Mouse (Mus musculus) kidney, postnatal 25 days (tissue): ENCODE results near the gene Lhx9.

Experiments
- DNase-seq, 2 experiments: peaks; one replicate each; pipeline ENCODE4 v3.0.0; 2021; ENCODE audit warnings: mixed read lengths in 2 of 2

Gene Lhx9

DNA sequence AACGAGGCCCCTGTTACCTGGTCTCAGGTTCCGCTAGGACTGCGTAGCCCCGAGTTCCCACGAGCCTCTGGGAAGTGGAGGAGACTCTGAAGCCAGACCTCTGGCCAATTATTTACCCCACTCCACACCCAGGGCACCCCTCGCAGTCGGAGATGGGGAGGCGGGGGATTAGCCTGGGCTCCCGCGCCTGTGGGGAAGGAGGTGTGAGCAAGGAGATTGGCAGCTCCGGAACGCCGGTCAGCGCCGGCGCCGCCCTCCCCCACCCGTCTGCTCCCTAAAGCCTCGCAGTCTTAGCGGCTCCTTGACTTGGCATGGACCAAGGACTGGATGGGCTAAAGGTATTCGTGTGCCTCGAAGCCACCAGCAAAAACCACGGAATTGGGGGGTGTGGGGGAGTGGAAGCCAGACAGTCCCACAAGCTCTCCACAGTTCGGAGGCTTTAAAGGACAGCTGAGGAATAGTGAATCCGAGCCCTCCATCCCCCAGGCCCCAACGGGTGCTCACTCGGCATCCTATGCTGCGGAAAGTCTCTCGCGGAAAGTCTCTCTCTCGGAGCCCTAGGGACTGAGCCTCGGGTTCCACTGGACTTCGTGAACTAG, at the start of gene Lhx9:
Lhx9 (minus strand) TSS at position 67 of the 599 bp plus-strand sequence.
- DNase-seq, result peak in 1 of 2 experiments; percentile 52

DNA sequence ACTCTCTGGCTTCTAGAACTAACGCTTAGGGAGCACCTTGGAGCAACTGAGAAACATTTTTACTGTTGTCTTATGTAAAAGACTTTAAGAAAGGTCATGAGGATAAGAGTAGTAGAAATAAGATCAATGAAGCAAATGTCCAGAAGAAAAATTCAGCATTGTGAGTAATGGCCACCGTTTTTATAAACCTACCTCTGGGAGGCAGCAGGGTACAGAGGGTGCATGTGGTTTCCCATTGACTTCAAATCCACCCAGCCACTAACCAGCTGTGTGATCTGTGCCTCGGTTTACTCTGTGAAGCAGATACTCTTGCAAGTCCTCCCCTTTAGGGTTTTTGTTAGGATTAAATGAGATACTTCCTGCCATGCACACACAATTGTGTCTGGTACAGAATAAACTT, 47.7 kb upstream of the Lhx9 start:
- DNase-seq, result no peak

DNA sequence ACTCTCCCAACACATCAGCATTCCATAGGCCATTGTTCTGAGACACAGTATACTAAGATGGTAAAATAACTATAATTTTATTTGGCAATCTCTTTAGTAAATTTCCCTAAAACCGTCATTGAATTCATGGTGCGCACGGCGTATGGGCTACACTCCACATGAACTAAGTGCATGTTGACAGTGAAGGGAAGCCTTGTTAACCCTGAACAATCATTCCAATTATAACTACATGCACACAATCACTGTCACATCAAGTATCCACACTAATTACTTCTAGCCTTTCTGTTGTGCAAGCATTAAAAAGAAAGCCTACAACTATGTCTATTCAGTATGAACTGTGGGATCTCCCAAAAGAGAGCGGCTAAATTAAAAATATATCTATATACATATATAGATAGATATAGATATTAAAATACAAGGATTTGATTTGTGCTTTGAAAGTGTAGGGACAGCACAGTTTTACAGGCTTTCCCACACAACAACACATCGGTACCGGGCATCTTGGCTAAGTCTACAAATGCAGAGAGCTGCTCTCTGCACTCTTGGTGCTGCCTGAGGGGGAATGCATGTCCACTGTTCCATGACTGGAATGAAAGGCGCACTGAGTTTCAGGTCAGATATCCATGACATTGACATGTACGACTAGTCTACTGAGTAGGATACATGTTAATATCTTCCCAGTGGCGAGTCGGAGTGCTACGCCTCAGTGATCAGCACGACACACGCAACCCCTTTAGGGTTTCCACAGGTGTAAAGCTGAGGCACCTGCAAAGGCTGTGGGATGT, 29.3 kb upstream of the Lhx9 start:
- no peak for DNase-seq

DNA sequence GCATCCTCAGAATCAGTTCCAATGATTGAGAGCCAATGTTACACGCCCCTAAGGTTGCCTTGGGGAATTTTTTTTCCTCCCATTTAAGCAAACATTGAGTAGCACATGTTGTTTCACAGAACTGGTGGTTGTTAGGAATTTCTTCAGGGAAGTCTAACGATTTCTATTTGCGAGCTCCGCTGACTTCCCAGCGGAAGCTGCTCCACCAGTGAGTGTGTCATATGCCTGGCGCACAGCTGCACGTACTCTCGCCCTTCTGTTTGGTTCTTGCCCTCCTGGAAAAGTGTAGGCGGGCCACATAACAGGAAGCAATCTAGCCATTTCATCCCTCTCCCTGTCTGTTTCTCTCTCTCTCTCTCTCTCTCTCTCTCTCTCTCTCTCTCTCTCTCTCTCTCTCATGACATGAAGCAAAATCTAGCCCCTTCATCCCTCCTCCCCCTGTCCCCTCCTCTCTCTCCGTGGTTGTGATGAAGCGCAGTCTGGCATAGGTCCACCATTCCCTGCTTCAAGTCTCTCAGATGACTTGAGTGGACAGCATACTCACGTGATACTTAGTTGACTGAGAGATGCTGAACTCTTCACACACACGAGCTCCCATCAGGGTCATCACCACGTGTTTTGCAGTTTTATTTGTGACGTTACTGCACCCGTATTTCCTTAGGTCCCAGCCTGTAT, 28.1 kb upstream of the Lhx9 start:
- DNase-seq, result no peak

DNA sequence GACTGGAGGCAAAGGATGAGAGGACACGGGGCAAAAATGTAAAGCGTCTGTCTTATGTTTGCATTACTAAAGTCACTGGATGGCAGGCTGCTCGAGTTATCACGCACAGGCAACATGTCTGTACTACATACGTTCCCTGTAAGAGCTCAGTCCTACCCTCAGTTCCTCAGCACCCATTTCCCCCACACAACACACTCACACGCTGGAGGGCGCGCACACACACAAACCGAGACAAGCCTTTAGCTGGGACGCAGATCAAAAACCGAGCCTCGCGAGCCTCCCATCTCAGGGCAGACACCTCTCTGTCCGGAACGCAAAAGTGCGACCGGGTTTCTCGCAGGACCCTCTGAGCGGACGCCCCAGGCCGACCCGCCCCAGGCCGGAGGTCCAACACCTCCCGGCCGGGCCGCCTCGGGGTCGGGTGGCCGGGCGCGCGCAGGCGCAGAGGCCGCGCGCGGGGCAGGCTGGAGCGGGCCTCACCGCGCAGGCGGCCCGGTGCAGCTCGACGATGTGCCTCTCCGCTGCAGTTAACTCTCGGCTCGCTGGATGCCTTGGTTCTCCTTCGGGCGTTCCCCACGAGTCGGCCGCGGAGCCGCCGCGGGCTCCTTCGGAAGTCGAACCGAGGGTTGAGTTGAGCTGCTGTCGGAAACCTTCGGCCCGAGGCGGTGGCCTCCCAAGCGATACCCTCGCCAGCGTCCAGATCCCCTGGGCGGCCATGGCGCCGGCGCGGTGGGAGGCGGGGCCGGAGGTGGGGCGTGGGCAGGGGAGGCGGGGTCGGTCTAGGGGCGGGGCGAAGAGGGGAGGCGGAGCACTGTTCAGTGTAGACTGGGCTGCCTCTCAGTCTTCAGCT, 7.9 kb upstream of the Lhx9 start, which contains the start of gene 2310009B15Rik:
2310009B15Rik (minus strand) TSS at position 752 of the 850 bp plus-strand sequence.
- peak; percentile 84 to 89 for DNase-seq

DNA sequence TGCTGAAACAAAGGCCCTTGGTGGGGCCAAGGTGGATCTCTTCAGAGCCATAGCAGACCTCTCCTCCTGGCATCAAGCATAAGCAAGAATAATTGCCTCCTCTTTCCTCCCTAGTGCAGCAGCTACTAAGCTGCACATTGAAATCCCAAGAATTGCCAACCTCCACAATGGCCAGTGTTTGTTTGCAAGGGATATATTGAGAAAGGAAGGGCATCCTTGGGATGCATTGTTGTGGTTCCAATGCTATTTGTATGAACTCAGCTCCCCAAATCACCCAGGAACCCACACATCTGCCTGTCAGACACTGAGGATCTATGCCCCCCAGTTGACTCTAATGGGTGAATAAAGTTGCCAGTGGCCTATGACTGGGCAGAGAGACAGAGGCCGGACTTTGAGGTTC, 2.4 kb upstream of the Lhx9 start:
- DNase-seq, result no peak

DNA sequence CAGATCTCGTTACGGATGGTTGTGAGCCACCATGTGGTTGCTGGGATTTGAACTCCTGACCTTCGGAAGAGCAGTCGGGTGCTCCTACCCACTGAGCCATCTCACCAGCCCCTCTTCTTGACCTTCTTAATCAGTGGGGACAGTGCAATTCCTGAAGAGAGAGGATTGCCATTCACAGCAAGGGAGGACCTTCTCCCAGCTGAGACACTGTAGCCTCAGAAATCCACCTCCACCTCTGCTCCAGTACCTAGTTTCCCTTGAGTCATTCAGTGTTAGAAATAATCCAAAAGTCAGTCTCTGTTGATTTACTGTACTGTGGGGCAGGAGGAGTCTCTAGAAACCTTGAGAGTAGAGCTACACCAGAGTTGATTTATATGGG, 1.8 kb upstream of the Lhx9 start:
- DNase-seq, result no peak

DNA sequence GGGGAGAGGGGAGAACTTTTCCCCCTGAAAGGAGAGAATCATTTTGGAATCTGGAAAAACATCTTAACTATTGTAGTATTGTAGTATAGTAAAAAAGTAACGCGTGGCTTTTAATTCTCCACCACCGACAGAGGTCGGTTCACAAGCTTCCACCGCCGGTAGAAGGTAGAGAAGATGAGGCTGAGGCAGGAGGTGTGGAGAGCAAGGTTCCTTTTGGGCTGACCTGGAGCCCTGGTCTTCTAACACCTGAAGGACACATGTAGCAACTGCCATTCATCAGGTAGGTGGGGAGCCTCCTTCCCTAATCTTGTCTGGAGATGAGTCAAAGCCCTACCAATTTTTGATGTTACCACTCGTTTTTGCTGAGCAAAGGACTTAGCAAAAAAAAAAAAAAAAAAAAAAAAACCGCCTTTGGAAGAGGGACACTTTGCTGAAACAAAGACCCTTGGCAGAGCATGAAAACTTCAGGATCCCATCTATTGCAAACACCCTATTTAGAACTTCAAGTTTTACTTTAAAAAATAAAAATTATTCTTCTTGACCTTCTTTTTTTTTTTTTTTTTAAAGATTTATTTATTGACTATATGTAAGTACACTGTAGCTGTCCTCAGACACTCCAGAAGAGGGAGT, 1.3 kb upstream of the Lhx9 start:
- no peak for DNase-seq

DNA sequence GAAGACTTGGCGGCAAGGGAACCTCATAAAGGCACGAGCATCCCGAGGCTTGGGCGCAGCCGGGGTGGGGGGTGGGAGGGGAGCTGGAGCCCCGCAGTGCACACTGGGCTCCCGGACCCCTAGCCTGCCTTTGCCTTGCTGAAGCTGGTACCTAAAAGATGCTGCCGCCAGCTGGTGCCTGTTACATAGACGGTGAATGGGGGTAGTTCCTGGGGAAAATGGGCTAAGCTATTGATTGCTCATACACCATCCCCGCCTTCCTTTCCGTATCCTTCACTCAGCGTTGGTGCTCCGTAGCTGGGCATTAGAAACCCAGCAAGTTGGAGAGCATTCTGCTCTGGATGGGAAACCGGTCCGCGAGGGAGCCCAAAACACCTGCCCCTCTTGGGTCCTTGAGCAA, 351 bp downstream of the Lhx9 start:
- DNase-seq, result no peak

DNA sequence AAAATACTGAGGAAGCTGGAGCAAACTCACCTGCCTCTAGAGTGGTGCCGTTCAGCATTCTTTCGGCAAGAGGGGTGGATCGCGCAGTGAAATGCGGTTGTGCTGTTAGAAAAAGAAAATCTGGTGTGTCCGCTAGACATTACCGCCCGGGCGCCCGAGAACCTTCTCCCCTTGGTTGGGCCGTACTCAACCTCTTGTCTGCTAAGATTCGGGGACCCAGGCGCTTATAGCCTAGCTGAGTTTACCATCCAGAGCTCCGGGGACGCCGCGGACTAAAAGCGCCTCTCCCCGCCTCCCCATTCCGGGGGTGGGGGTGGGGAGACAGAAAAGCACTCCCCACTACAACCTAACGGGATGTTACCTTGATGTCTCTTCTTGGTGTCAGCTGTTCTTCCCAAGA, 1.2 kb downstream of the Lhx9 start:
- DNase-seq, result no peak

DNA sequence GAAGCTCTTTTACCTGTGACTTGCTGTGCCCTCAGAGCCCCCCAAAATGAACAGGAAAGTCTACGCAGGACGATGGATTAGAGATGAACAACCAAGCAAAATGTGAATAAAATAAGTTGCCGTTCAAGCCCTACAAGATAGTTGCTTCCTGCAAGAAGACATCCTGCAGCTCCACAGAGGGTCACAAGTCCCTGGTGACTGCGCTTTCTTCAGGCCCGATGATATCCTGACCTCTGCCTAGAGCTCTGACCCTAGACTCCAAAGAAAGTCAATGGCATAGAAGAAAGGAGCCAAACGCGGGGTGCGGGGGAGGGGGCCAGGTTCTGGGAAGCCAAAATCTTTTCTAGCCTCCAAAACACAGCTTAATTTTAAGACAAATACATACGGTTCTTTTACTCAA, 1.8 kb downstream of the Lhx9 start:
- no peak for DNase-seq

DNA sequence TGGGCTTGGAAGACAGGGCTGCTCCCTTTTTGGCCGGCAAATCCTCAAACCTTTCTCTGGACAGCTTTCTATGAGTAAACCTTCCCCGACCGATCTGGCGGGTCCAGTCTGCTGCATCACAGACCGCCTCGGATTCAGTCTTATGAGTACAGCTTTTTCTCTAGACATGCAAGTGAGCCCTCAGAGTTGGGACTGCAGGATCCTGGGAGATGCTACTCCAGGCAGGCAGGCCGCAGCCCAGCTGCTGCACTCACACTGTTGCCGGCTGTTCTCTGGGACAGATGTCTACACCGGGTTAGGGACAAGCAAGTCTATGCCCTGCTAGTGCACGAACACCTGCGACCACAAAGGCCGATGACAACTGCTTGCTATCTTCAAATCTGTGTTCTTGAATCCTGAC, 2.2 kb downstream of the Lhx9 start:
- no peak for DNase-seq

DNA sequence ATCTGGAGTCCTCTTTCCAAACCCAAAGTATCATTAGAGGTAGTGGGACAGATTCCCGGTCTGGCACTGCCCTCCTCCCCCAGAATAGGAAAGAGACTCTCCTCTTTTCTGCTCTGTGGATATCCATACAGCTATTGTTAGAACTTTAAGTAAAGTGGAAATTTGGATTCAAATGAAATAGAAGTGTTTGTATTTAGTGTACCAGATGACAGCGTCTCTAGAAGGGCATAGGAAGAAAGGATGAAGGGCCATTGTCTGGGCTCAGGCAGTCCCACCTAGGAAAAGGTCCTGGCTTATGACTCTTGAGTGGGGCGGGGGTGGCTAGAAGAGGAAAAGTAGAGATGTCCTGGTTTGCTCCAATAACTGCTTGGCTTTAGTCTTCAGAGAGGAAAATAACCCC, 2.9 kb downstream of the Lhx9 start:
- no peak for DNase-seq

DNA sequence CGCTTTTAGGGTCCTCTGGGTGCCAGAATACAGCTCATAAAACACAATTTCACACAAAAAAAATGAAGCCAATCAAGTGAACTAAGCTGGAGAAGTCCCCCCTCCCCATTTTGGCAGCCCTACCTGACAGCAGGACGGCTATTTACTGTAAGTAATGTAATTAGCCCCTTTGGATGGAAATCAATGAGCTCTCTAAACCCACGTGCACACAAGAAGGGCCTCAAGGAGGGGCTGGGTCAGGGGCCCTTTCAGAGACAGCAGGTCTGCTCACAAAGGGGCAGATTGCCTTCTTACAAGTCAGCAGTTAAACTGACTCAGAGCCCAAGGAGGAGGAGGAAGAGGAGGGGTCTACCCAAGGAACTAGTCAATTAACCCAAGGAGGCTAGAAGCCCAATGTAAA, 4.2 kb downstream of the Lhx9 start:
- no peak for DNase-seq

DNA sequence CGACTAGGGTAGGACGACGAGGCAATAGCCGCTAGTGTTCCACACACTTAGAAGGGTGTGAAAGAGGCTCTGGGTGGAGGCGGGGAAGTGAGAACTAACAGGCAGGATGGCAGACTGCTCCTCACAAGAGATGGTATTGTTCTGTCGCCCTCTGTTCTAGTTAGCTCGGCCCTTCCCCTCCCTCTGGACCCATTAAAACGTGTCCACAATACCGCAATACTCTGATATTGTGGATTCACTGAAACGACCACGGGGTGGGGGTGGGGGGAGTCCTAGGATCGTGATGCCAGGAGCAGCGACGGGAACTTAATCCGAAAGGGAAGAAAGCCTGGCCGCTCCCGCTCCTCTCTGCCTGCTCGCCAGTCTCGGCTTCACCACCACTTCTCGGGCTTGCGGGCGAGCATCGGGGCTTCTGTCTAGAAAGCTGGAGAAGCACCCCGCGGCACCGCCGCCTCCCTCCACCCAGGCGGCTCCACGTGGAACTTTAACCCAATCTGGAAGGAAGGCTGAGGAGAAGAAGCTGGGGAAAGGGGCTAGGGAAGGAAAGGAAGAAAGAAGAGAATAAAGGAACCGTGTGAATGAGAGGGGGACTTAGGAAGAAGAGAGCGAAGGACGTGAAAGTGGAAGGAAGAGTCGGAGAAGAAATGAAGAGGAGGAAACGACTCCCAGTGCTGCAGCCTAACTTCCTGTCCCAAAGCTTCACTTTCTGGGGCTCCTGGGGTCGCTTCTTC, 4.9 kb downstream of the Lhx9 start:
- DNase-seq, result no peak

DNA sequence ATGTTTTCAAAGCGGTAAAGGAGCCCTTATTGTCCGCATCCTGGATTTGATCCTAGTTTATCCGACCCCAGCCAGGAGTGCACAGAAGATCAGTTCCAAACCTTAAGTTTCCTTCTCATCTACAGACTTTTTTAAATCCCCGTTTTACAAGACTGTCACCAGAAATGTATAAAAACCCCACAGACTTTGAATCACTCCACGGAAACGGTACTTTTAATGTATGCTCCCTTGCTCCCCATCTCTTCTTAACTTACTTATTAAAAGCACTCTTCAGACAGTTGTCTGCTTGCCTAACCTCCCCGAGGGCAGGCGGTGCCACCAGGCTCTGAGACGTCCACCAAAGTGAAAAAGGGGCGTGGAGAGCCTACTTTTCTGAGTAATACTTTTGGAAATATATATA, 5.6 kb downstream of the Lhx9 start:
- DNase-seq, result no peak

DNA sequence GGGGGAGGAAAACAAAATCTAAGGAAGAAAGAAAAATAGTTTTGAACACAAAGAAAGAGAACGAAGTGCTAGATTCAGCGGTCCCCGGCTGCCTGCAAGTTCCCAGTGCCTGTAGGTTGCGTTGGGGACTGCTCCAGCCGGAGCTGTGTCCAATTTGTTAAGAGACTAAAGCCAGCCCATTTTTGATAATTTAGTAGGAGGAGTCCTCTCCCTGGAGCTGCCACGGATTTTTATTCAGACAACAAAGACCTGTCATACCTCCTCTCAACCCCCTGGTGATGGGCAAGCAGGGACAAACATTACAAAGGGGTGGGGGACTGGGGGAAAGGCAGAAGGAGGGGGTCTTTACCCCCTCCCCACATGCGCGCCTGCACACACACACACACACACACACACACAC, 6.1 kb downstream of the Lhx9 start:
- no peak for DNase-seq

DNA sequence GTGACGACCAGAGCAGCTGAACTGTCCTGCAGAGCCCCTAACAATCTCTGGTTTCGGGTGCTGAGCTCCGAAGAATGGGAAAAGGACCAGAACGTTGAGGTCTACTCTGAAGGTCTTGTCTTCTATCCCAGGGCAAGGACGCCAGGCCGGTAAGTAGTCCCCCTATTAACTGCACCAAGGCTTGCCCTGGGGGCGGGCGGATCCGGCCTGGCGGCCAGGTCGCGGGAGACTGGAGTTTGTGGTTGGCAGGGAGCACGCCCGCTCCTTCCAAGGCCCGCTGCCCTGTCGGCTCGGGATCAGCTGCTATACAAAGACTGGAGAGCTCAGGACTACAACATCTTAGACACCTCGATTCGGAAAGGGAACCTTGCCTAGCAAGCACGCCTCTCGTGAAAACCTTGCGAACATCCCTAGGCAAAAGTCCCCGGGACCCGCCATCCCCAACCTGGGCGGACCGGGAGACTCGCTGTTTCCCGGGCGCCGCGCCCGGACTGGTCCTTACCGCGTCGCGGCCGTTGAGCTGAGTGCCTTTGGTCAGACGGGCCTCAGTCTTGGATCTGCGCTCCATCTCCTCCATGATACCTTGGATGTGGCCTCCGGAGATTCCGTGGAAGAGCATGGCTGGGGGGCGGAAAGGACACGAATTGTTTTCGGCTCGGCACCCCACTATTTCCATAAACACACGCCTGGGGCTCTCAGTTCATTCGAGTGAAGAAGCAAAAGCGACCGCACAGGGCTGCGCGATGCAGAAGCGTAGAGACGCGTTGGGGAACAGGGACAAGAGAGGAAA, 6.9 kb downstream of the Lhx9 start:
- peak; percentile 43 to 51 for DNase-seq

DNA sequence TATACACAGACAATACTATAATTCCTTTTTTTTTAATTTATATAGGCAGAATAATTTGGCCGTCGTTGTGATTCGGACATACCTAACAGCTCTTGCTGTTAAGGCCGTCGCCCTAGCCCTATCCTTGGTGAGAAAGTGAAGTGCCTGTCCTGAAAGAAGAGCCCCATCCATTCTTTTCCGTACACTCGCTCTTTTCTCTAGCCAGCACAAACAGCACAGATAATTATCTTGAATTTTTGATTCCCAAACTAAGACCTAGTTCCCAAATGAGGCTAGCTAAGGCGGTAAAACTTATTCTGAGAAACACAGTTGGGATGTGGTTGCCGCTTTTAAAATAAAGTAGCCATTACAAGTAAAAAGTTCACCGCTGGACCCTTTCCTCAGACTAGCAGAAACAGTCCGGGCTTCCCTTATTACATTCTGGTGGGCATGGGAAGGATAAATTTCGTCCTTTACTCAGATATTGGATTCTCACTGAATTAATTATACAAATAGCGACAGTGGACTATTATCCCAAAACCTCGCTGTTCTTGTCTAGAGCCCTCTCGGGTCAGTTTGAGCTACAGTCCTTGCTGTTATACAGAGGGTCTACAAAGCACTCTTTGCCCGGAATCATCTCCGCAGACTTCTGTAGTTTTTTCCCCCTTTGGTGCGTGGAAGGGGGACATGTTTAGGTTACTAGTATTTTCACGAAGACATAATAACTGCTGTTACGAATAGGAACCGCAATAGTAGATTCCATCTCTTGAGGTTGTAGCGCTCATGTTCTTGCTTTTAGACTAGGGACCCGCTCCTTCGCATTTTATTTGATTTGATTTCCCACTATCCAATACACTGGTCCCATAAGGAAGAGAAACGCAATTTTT, 7.7 kb downstream of the Lhx9 start:
- DNase-seq, result no peak

DNA sequence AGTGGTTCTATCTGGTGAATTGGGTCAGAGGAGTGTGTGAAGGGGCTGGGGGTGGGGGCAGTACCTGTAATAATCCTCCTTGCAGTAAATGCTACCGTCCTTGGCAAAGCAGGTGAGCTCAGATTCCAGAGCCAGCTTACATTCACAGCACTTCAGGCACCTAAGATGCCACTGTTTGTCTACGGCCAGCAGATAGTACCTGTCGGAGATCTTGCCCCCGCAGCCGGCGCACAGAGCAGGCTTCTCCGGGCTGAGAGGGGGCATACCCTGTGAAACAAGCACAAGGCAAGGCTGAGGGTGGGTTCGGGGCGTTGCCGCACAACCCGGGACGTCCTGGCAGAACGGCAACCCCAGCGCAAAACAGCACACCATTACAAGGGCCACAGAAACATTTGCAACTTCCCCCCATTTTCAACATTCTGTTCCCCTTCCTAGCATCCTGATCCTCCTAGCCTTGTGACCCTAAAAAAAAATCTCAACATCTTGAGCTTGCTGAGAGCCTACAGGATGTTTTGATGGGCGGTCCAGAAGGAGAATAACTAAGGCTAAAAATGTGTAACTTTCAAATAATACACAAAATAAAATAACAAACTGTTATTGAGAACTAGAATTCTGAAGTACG, 8.5 kb downstream of the Lhx9 start:
- DNase-seq, result no peak
